Mouse (Mus musculus) G1E (cell line): ENCODE results near the gene Crnn. TPM values are rescaled to one million over a fixed set of nuclear protein-coding genes. Genes with fewer than 3 reads are reported as not detected.

ENCODE experiments used
- ATAC-seq: 2 replicates; pipeline ENCODE4 v1.8.0; 2016; ENCODE audit warnings: mild to moderate bottlenecking; ENCODE audit not compliant: insufficient number of reproducible peaks, poor library complexity, low FRiP score, severe bottlenecking; ENCODE audit errors: extremely low read depth
- DNase-seq: peaks from one replicate; pipeline ENCODE4 v3.0.0; 2012; ENCODE audit warnings: low spot score
- H3K27me3 ChIP-seq: 2 replicates; pipeline ENCODE4 v1.6.1; 2012; ENCODE audit warnings: mild to moderate bottlenecking, low read length, inconsistent platforms; ENCODE audit not compliant: insufficient read depth
- H3K36me3 ChIP-seq: replicated peaks from 2 replicates; pipeline ENCODE3; 2012; ENCODE audit warnings: mild to moderate bottlenecking, inconsistent platforms
- H3K4me1 ChIP-seq: 2 replicates; pipeline ENCODE4 v1.6.1; 2012; ENCODE audit warnings: low read depth, low read length, inconsistent platforms, mixed read lengths; ENCODE audit not compliant: insufficient read depth
- H3K4me3 ChIP-seq: 2 replicates; pipeline ENCODE4 v1.5.1; 2012; ENCODE audit warnings: low read depth, mild to moderate bottlenecking, inconsistent platforms, low read length, moderate library complexity, mixed read lengths
- H3K9me3 ChIP-seq: replicated peaks from 2 replicates; pipeline ENCODE4 v1.6.1; 2012; ENCODE audit warnings: inconsistent platforms
- CTCF ChIP-seq: IDR thresholded peaks from 2 replicates; pipeline ENCODE4 v1.5.1; 2012; ENCODE audit warnings: low read depth, low read length, inconsistent platforms, mixed read lengths
- GATA1 ChIP-seq: IDR thresholded peaks from 2 replicates; pipeline ENCODE4 v1.6.1; 2012; ENCODE audit warnings: borderline replicate concordance, low read length, inconsistent platforms, mixed read lengths
- GATA2 ChIP-seq: IDR thresholded peaks from 2 replicates; pipeline ENCODE4 v1.6.1; 2012; ENCODE audit warnings: low read depth, low read length, inconsistent platforms, borderline replicate concordance
- POLR2AphosphoS5 ChIP-seq: IDR thresholded peaks from 2 replicates; pipeline ENCODE4 v1.6.1; 2012; ENCODE audit warnings: low read depth, low read length, inconsistent platforms; ENCODE audit not compliant: insufficient replicate concordance
- TAL1 ChIP-seq: conservative IDR thresholded peaks from 2 replicates; pipeline ENCODE4 v1.6.1; 2012; ENCODE audit warnings: low read depth, low read length, inconsistent platforms, mixed read lengths
- polyA plus RNA-seq: library from polyadenylated mRNA; stranded (reverse); fragments of >175 nt; gene quantifications from 2 replicates; pipeline ENCODE4 v1.2.3, GENCODE M21; 2012
- total RNA-seq, 2 experiments: library from RNA; stranded (forward) in 1 of 2; stranded (reverse) in 1 of 2; fragments of 200-1000 nt in 1 of 2; fragments of >200 nt in 1 of 2; fragmentation: Nextera tagmentation in 1 of 2; gene quantifications; 2 replicates each; pipeline ENCODE4 v1.2.3; 2014 to 2017

The Crnn gene
- total and polyA plus RNA-seq, 3 experiments: 0.22 TPM; not detected in 2

DNA sequence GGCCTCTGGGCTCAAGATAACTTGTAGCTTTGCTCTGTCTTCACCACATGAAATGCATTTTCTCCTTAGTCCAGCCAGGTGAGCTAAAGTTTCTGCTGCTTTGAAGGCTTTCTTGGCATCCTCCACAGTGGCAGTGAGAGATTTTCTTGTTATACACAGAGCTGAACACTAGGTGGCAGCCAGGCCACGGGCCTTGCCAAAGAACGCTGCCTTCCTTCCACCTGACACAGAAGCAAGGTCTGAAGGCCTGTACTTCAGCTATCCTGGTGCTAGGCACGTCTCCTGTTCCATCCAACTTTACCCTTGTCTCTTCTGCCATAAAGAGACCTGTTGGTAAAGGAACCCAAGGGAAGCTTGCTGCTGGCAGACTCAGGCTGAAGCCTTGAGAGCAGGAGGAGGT lies 14.1 kb upstream of the Crnn start:
- H3K36me3 ChIP-seq: no peaks in the 10 kb centered on the region
- no peak for ATAC-seq
- H3K9me3 ChIP-seq: peaks cover 26% of the 10 kb centered on the region
- no peaks in the 10 kb centered on the region for H3K4me1 ChIP-seq
- no peaks in the 10 kb centered on the region for H3K27me3 ChIP-seq
- H3K4me3 ChIP-seq: no peak overlapping the region
- no peak for TF ChIP-seq TAL1
- TF ChIP-seq GATA2: no peak
- TF ChIP-seq POLR2AphosphoS5: no peak
- no peak for TF ChIP-seq GATA1
- no peak for TF ChIP-seq CTCF
- no peak for DNase-seq

DNA sequence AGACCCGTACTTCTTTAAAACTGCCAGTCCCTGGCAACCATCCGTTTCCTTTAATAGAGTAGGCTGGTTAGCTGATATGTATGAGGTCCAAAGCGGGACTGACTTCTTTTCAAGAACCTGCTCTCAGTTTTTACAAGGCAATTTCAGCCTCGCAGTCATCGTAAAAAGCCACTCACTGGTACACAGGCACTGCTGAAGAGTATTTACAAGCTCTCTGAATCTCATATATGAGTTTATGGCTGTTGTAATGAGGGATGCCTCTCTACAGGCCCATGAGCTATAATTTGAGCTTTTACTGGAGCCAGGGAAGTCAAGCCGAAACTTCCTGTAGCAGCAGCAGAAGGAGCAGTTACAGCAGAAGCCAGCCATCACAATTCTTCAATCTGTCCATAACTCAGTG lies 17.9 kb downstream of the Crnn start:
- DNase-seq (no peak), ATAC-seq (no peak)
- Histone ChIP-seq H3K4me1 (no peaks in the 10 kb centered on the region), H3K36me3 (no peaks in the 10 kb centered on the region), H3K9me3 (peaks cover 6% of the 10 kb centered on the region; the same call in 1 of the 2 replicates), H3K4me3 (no peak overlapping the region), H3K27me3 (no peaks in the 10 kb centered on the region)
- TF ChIP-seq TAL1 (no peak), POLR2AphosphoS5 (no peak), GATA2 (no peak), CTCF (no peak)

DNA sequence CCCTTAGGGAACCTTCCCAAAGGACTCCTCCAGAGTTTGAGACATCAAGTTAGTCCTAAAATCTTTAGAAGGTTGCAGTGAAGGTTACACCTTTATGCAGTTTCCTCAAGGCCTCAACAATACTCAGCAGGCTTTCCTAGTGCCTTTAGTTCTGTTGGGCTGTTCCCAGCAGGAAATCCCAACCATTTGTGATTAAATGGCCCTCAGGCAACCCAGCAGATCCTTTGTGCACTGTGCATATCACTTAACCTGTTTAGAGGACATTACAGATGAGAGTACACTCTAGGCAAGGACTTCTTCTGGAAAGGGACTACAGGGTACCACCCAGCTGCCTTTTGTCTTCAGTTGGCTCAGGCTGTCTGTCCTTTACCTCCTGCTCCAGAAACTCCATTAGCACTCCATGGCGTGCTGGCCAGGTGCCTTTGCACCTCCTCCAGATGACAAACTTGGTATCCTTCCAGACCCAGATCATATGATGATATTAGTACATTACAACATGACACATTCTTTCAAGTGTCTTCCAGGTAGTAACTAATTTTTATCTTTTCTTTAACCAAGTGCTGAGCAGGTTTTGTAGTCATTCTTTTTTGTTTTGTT lies 18.5 kb downstream of the Crnn start:
- TF ChIP-seq CTCF: no peak
- TF ChIP-seq GATA1: no peak
- no peak for TF ChIP-seq TAL1
- no peak for TF ChIP-seq GATA2
- no peak for TF ChIP-seq POLR2AphosphoS5
- Histone ChIP-seq H3K4me1 (no peaks in the 10 kb centered on the region), H3K27me3 (no peaks in the 10 kb centered on the region), H3K4me3 (no peak overlapping the region), H3K9me3 (peaks cover 8% of the 10 kb centered on the region; the same call in 1 of the 2 replicates), H3K36me3 (no peaks in the 10 kb centered on the region)
- DNase-seq (no peak), ATAC-seq (no peak)

DNA sequence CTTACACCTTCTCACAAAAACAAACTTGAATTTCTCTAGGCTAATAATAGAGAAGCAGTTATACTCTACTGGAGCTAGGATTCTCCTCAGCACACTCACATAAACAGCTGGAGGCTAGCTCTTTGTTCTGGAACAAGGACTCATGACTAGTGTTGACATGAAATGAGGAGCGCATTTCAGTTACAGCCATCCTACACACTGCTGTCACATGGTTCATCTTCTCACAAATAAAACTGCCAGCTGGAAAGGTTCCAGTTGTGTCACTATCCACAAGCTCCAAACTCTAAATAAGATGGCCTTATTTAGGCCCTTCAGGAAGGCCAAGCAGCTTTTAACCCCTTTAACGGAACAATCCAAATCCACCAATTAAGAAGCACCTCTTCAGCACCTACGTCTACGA lies 36.3 kb downstream of the Crnn start:
- Histone ChIP-seq H3K9me3 (peaks cover 9% of the 10 kb centered on the region), H3K36me3 (no peaks in the 10 kb centered on the region), H3K27me3 (no peaks in the 10 kb centered on the region), H3K4me1 (no peaks in the 10 kb centered on the region), H3K4me3 (no peak overlapping the region)
- ATAC-seq (no peak), DNase-seq (no peak)
- TF ChIP-seq GATA2: no peak
- TF ChIP-seq TAL1: no peak
- no peak for TF ChIP-seq GATA1
- no peak for TF ChIP-seq POLR2AphosphoS5
- no peak for TF ChIP-seq CTCF

DNA sequence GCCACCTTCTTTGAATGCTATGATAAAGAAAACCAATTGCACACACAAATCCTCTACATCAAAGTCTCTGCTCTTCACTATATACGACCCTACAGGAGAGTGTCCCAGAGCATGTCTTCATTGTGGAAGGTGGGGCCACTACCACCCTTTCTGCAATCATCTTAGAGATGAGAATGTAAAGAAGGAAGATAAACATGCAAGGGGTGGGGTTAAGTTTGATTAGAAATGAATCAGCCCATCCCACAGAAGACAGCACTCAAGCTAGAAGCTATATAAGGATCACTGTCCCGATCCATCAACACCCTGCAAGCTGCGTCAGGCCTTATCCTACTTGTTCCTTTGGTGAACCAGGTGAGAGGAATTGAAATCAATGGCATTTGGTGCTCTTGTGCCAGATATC lies 52.4 kb downstream of the Crnn start, which contains the start of gene Flg2:
Gene Flg2 (plus strand): TSS at position 301 of the 400 bp plus-strand sequence.
- no peak for TF ChIP-seq TAL1
- TF ChIP-seq CTCF: no peak
- TF ChIP-seq POLR2AphosphoS5: no peak
- TF ChIP-seq GATA2: no peak
- TF ChIP-seq GATA1: no peak
- H3K27me3 ChIP-seq: no peaks in the 10 kb centered on the region
- peaks cover 8% of the 10 kb centered on the region for H3K9me3 ChIP-seq
- no peak for ATAC-seq
- DNase-seq: no peak
- H3K4me1 ChIP-seq: no peaks in the 10 kb centered on the region
- no peak within 1 kb of the TSS for H3K4me3 ChIP-seq
- no peaks in the 10 kb centered on the region for H3K36me3 ChIP-seq

Other genes starting within 250 kb of the Crnn start
- gene Lce3a, start 218.6 kb upstream of the Crnn start, total RNA-seq (2014; fragmentation: Nextera tagmentation): not detected in 2 replicates
- not detected in 2 replicates for gene Lce3a, start 218.6 kb upstream of the Crnn start, total RNA-seq (2017)
- gene Lce3a, start 218.6 kb upstream of the Crnn start, polyA plus RNA-seq: not detected in 2 replicates
- gene Lce3b, start 211.8 kb upstream of the Crnn start, total RNA-seq (2014; fragmentation: Nextera tagmentation): not detected in 2 replicates
- gene Lce3b, start 211.8 kb upstream of the Crnn start, total RNA-seq (2017): not detected in 2 replicates
- gene Lce3b, start 211.8 kb upstream of the Crnn start, polyA plus RNA-seq: not detected in 2 replicates
- gene Lce3c, start 200.3 kb upstream of the Crnn start, total RNA-seq (2014; fragmentation: Nextera tagmentation): not detected in 2 replicates
- not detected in 2 replicates for gene Lce3c, start 200.3 kb upstream of the Crnn start, total RNA-seq (2017)
- gene Lce3c, start 200.3 kb upstream of the Crnn start, polyA plus RNA-seq: not detected in 2 replicates
- not detected in 2 replicates for gene Lce3d, start 187.4 kb upstream of the Crnn start, total RNA-seq (2014; fragmentation: Nextera tagmentation)
- gene Lce3d, start 187.4 kb upstream of the Crnn start, total RNA-seq (2017): 0.46 TPM in 1 of 2 replicates, not detected in the other
- gene Lce3d, start 187.4 kb upstream of the Crnn start, polyA plus RNA-seq: not detected in 2 replicates
- gene Lce3e, start 177.7 kb upstream of the Crnn start, total RNA-seq (2014; fragmentation: Nextera tagmentation): not detected in 2 replicates
- not detected in 2 replicates for gene Lce3e, start 177.7 kb upstream of the Crnn start, total RNA-seq (2017)
- gene Lce3e, start 177.7 kb upstream of the Crnn start, polyA plus RNA-seq: not detected in 2 replicates
- not detected in 2 replicates for gene Lce3f, start 152.6 kb upstream of the Crnn start, total RNA-seq (2014; fragmentation: Nextera tagmentation)
- gene Lce3f, start 152.6 kb upstream of the Crnn start, total RNA-seq (2017): not detected in 2 replicates
- gene Lce3f, start 152.6 kb upstream of the Crnn start, polyA plus RNA-seq: not detected in 2 replicates
- not detected in 2 replicates for gene Crct1, start 129.1 kb upstream of the Crnn start, total RNA-seq (2014; fragmentation: Nextera tagmentation)
- not detected in 2 replicates for gene Crct1, start 129.1 kb upstream of the Crnn start, total RNA-seq (2017)
- gene Crct1, start 129.1 kb upstream of the Crnn start, polyA plus RNA-seq: not detected in 2 replicates
- not detected in 2 replicates for gene Lce1m, start 125.7 kb upstream of the Crnn start, total RNA-seq (2014; fragmentation: Nextera tagmentation)
- gene Lce1m, start 125.7 kb upstream of the Crnn start, total RNA-seq (2017): 0.38 TPM in 1 of 2 replicates, not detected in the other
- not detected in 2 replicates for gene Lce1m, start 125.7 kb upstream of the Crnn start, polyA plus RNA-seq
- gene Gm4858, start 76.0 kb upstream of the Crnn start, total RNA-seq (2014; fragmentation: Nextera tagmentation): not detected in 2 replicates
- gene Gm4858, start 76.0 kb upstream of the Crnn start, total RNA-seq (2017): 0.27 TPM in 1 of 2 replicates, not detected in the other
- not detected in 2 replicates for gene Gm4858, start 76.0 kb upstream of the Crnn start, polyA plus RNA-seq
- gene Flg2, start 52.5 kb downstream of the Crnn start, total RNA-seq (2014; fragmentation: Nextera tagmentation): not detected in 2 replicates
- gene Flg2, start 52.5 kb downstream of the Crnn start, total RNA-seq (2017): under 0.01 TPM in 2 replicates
- not detected in 2 replicates for gene Flg2, start 52.5 kb downstream of the Crnn start, polyA plus RNA-seq
- not detected in 2 replicates for gene Flg, start 128.7 kb downstream of the Crnn start, total RNA-seq (2014; fragmentation: Nextera tagmentation)
- gene Flg, start 128.7 kb downstream of the Crnn start, total RNA-seq (2017): 0.17 and 1.1 TPM in 2 replicates
- not detected in 2 replicates for gene Flg, start 128.7 kb downstream of the Crnn start, polyA plus RNA-seq
- gene Hrnr, start 175.0 kb downstream of the Crnn start, total RNA-seq (2014; fragmentation: Nextera tagmentation): not detected in 2 replicates
- 0.05 TPM in 1 of 2 replicates, not detected in the other for gene Hrnr, start 175.0 kb downstream of the Crnn start, total RNA-seq (2017)
- not detected in 2 replicates for gene Hrnr, start 175.0 kb downstream of the Crnn start, polyA plus RNA-seq
- gene Rptn, start 248.9 kb downstream of the Crnn start, total RNA-seq (2014; fragmentation: Nextera tagmentation): not detected in 2 replicates
- gene Rptn, start 248.9 kb downstream of the Crnn start, total RNA-seq (2017): 0.11 TPM in 1 of 2 replicates, not detected in the other
- gene Rptn, start 248.9 kb downstream of the Crnn start, polyA plus RNA-seq: not detected in 2 replicates